Mouse (Mus musculus) liver, embryonic 14.5 days (tissue): ENCODE measurements at regions not wholly inside any gene's neighbourhood (a gene's known extent, or its start where the extent isn't known, plus 50 kb on each side); places are given as distances from the start of the nearest gene placed in this dataset.

Source experiments
- ATAC-seq: fragments of 200-750 bp; cut with Nextera tagmentation; 2 replicates; pipeline ENCODE4 v1.8.0; 2017; ENCODE audit warnings: moderate number of reproducible peaks, mild to moderate bottlenecking, moderate library complexity; ENCODE audit not compliant: insufficient read depth
- DNase-seq, 3 experiments: peaks; one replicate each; pipeline ENCODE4 v3.0.0-alpha.2; 2012 to 2013; ENCODE audit warnings: low read depth in 3 of 3, low spot score in 3 of 3
- H3K27ac ChIP-seq: fragments of 300-500 bp; sonication (generic); 2 replicates; pipeline ENCODE4 v1.5.1; 2014; ENCODE audit warnings: moderate library complexity, mild to moderate bottlenecking, control low read depth, inconsistent platforms
- H3K27me3 ChIP-seq: fragments of 300-500 bp; sonication (generic); 2 replicates; pipeline ENCODE4 v1.6.1; 2014; ENCODE audit warnings: mild to moderate bottlenecking, low read length, moderate library complexity; ENCODE audit not compliant: control insufficient read depth, insufficient read depth
- H3K36me3 ChIP-seq: fragments of 300-500 bp; sonication (generic); replicated peaks from 2 replicates; pipeline ENCODE4 v1.6.1; 2014; ENCODE audit warnings: low read depth; ENCODE audit not compliant: control insufficient read depth, insufficient read depth
- H3K4me1 ChIP-seq, 2 experiments: fragments of 200-500 bp in 1 of 2; fragments of 300-500 bp in 1 of 2; sonication (generic) in 1 of 2; replicated peaks; 2 replicates each; pipeline ENCODE4 v1.6.1; 2012 to 2014; ENCODE audit warnings: antibody characterized with exemption in 1 of 2, inconsistent platforms in 1 of 2, low read length in 1 of 2; ENCODE audit not compliant: control insufficient read depth in 2 of 2, insufficient read depth in 2 of 2
- H3K4me2 ChIP-seq: fragments of 300-500 bp; sonication (generic); 2 replicates; pipeline ENCODE4 v1.6.1; 2014; ENCODE audit warnings: low read depth, mild to moderate bottlenecking, control low read depth, moderate library complexity
- H3K4me3 ChIP-seq, 2 experiments: fragments of 200-500 bp in 1 of 2; fragments of 300-500 bp in 1 of 2; sonication (generic) in 1 of 2; 2 replicates each; pipeline ENCODE4 v1.5.1; 2012 to 2014; ENCODE audit warnings: low read depth in 2 of 2, low read length in 2 of 2, mild to moderate bottlenecking in 2 of 2, control low read depth in 1 of 2, inconsistent platforms in 1 of 2, moderate library complexity in 1 of 2; ENCODE audit not compliant: insufficient read depth in 1 of 2
- H3K9ac ChIP-seq: fragments of 300-500 bp; sonication (generic); replicated peaks from 2 replicates; pipeline ENCODE4 v1.6.1; 2014; ENCODE audit warnings: mild to moderate bottlenecking, control low read depth, moderate library complexity
- H3K9me3 ChIP-seq: fragments of 300-500 bp; sonication (generic); 2 replicates; pipeline ENCODE4 v1.6.1; 2016; ENCODE audit warnings: low read length, mixed read lengths; ENCODE audit not compliant: control insufficient read depth
- CTCF ChIP-seq: IDR thresholded peaks from 2 replicates; pipeline ENCODE4 v1.5.1; 2016; ENCODE audit warnings: antibody characterized with exemption, low read depth, control low read depth
- EP300 ChIP-seq: IDR thresholded peaks from 2 replicates; pipeline ENCODE4 v1.6.1; 2016; ENCODE audit warnings: antibody characterized with exemption, low read depth
- whole genome bisulfite sequencing: fragments of 180-500 bp; shearing (Covaris S2); extraction: QIAGEN DNeasy Blood & Tissue Kit; methylation state at CpG from one replicate; pipeline ENCODE4 v1.1.7; 2014; ENCODE audit not compliant: insufficient replicate concordance; 5-methylcytosine and 5-hydroxymethylcytosine counted together

DNA sequence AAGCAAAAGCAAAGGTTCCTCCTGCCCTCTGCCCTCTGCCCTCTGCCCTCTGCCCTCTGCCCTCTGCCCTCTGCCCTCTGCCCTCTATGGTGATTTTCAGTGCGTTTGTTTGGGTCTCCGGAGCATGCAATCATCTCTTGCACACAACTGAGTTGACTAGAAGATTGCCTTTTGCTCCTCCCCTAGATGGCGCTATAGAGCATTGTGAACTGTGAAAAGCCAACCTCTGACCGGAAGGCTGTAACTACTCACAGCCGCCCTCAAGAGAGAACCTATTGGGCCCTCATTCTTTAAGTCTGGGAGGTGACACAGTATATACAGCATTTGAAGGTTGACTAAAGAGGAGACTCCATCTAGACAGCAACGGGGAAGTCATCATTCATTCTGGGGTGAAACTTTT, 221.3 kb downstream of the Suds3 start:
- Histone ChIP-seq H3K9me3 (peaks cover 2% of the 10 kb centered on the region), H3K4me1 (no peaks in the 10 kb centered on the region), H3K27ac (no peak overlapping the region), H3K9ac (no peak overlapping the region), H3K36me3 (no peaks in the 10 kb centered on the region), H3K4me2 (no peak overlapping the region), H3K27me3 (no peaks in the 10 kb centered on the region), H3K4me3 (no peak overlapping the region)
- WGBS, result 58% methylated on average over 6 of the region's 6 CpGs
- ATAC-seq (no peak), DNase-seq (no peak)
- TF ChIP-seq CTCF (peak; percentile 28; the same call in 1 of the 2 replicates), EP300 (no peak)

- TF ChIP-seq CTCF (no peak), EP300 (no peak)
- WGBS, result 67% methylated on average over 13 of the region's 13 CpGs
These were observed 223.0 kb downstream of the Suds3 start for GRCm38 (mm10) chr5:116892877-116893276.

GRCm38 (mm10) chr5:116889224-116889623, 226.7 kb downstream of the Suds3 start:
- Histone ChIP-seq H3K27ac (no peak overlapping the region), H3K9ac (no peak overlapping the region), H3K36me3 (no peaks in the 10 kb centered on the region), H3K4me1 (no peaks in the 10 kb centered on the region), H3K27me3 (no peaks in the 10 kb centered on the region), H3K9me3 (peaks cover 4% of the 10 kb centered on the region), H3K4me2 (no peak overlapping the region), H3K4me3 (no peak overlapping the region)
- no peak for ATAC-seq
- 60% methylated on average over 12 of the region's 12 CpGs for WGBS
- TF ChIP-seq CTCF, result no peak
- TF ChIP-seq EP300, result no peak
- DNase-seq, result no peak

More at GRCm38 (mm10) chr5:116892877-116893276, 223.0 kb downstream of the Suds3 start:
- DNase-seq (no peak), ATAC-seq (no peak)
- Histone ChIP-seq H3K27me3 (no peaks in the 10 kb centered on the region), H3K9ac (no peak overlapping the region), H3K9me3 (peaks cover 2% of the 10 kb centered on the region), H3K36me3 (no peaks in the 10 kb centered on the region), H3K4me1 (no peaks in the 10 kb centered on the region), H3K4me2 (no peak overlapping the region), H3K4me3 (no peak overlapping the region), H3K27ac (no peak overlapping the region)

DNA sequence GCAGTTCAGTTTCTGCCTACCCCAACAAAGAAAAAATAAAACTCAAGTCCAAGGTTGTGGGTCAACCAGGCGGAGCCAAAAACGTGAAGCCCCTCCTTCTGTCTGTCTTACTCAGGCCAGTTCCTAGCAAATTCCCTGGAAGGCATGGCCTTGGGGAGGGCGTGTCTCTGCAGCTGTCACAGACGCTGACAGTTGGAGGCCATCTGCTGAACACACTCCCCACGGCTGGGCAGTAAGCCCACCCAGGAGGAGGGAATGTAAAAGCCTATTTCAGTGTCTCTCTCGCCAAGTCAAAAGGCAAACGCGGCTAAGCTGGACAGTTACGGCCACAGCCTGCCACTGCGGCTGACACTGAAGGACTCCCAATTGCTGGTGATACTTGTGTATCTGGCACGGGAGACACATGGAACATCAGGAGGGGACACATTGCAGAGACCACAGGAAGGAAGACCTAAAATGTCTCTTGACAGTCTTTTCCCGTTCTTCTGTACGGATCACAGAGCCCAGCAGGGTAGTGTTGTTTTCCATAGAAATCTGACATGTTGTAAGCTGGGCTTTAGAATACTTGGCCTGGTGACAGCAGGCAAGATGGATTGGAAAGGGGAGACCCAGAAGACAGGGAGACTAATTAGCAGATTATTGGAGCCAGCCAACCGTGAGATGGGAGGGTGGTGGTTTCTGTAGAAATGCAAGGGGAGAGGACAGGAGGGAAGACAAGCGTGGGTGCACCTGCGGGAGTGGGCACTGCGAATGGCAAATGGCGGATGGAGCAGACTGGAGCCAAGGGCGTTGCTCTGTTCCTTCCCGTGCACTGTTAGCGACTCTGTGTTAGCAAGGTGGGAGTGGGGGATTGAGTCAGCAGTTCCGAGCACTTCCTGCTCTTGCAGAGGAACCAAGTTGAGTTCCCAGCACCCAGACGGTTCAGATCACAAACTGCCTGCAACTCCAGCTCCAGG, 229.5 kb downstream of the Suds3 start:
- Histone ChIP-seq H3K4me2 (no peak overlapping the region), H3K4me3 (no peak overlapping the region), H3K36me3 (no peaks in the 10 kb centered on the region), H3K9me3 (peaks cover 2% of the 10 kb centered on the region; the same call in 1 of the 2 replicates), H3K27ac (no peak overlapping the region), H3K4me1 (no peaks in the 10 kb centered on the region), H3K27me3 (no peaks in the 10 kb centered on the region), H3K9ac (no peak overlapping the region)
- DNase-seq, result no peak
- no peak for ATAC-seq
- 60% methylated on average over 23 of the region's 23 CpGs for WGBS
- no peak for TF ChIP-seq CTCF
- no peak for TF ChIP-seq EP300

DNA sequence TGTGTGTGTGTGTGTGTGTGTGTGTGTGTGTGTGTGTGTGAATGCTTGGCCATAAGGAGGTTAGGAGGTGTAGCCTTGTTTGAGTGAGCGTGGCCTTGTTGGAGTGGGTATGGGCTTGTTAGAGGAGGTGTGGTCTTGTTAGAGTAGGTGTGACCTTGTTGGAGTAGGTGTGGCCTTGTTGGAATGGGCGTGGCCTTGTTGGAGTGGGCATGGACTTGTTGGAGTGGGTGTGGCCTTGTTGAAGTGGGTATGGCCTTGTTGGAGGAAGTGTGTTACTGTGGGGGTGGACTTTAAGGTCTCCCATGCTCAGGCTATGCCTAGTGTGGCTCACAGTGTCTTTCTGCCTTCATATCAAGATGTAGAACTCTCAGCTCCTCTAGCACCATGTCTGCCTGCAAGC, 236.2 kb downstream of the Suds3 start:
- no peak overlapping the region for H3K4me3 ChIP-seq
- WGBS, result 42% methylated on average over 2 of the region's 2 CpGs
- no peak overlapping the region for H3K27ac ChIP-seq
- H3K27me3 ChIP-seq, result no peaks in the 10 kb centered on the region
- H3K9ac ChIP-seq, result no peak overlapping the region
- peaks cover 2% of the 10 kb centered on the region; the same call in 1 of the 2 replicates for H3K9me3 ChIP-seq
- no peak for TF ChIP-seq EP300
- TF ChIP-seq CTCF, result no peak
- ATAC-seq (no peak), DNase-seq (no peak)
- H3K4me1 ChIP-seq, result no peaks in the 10 kb centered on the region
- H3K4me2 ChIP-seq, result no peak overlapping the region
- no peaks in the 10 kb centered on the region for H3K36me3 ChIP-seq
